Mouse (Mus musculus): Measurements from ENCODE around the gene Gm49369.

DNA sequence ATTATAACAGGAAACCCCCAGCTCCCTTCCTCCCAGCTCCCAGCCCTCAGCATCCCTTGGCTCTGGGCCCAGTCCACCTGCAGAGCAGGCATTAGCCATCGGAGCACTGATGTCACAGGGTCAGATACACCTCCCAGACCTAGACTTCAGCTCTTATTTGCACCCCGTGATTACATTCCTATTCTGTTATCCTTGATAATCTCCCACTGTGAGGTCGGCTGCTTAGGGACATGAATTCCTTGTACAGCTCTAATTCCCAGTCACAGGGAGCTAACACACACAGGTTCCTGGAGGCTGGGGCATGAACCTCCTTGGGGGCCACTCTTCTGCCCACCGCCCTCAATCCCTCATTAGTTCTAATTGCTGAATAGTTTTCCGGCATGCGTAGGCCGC, 18.3 kb upstream of the Gm49369 start:
- TF ChIP-seq POLR2A (IDR thresholded peaks at IDR 0.05; ENCODE audit: control insufficient read depth, low read depth, low read length) = no peak
- no peak for TF ChIP-seq CTCF (IDR thresholded peaks at IDR 0.05; ENCODE audit: control insufficient read depth, insufficient read depth, insufficient replicate concordance, low read depth, low read length)

Measured in testis, adult 2 months (tissue).